Mouse (Mus musculus): ENCODE results near the gene Sppl2b.

DNA sequence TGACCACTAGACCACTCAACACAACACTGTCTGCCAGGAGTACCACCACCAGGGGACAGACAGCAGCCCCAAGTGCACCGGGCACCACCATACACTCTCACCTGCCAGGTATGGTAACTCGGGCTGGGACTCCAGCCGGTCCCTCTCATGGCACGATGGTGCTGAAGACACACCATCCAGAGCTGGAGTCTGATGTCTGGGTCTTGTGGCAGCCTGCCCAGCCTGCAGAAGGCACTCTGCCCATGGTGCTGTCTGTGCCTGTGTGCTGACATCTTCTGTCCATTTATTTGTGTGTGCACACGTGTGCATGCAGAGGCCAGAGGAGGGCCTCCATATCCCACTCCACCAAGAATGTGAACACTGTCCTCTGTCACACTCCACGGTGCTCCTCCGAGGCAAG lies 40.0 kb downstream of the Sppl2b start:
- TF ChIP-seq HCFC1 (IDR thresholded peaks at IDR 0.05; ENCODE audit: low read depth, low read length) (no peak), E2F4 (IDR thresholded peaks at IDR 0.05; ENCODE audit: borderline replicate concordance, low read depth, low read length) (no peak), KAT2A (conservative IDR thresholded peaks at IDR 0.05; ENCODE audit: low read depth, low read length) (no peak), POLR2A (IDR thresholded peaks at IDR 0.05; ENCODE audit: control insufficient read depth in 1 of 2, insufficient read depth in 1 of 2, low read depth in 1 of 2, low read length in 2 of 2, poor library complexity in 1 of 2) (no peak), POLR2AphosphoS2 (IDR thresholded peaks at IDR 0.05; ENCODE audit: low read length) (no peak), USF2 (IDR thresholded peaks at IDR 0.05; ENCODE audit: borderline replicate concordance in 1 of 2, insufficient read depth in 1 of 2, low read depth in 1 of 2, low read length in 2 of 2) (no peak), UBTF (IDR thresholded peaks at IDR 0.05; ENCODE audit: borderline replicate concordance, insufficient read depth, low read depth, low read length) (no peak), GATA1 (IDR thresholded peaks at IDR 0.05; ENCODE audit: low read depth, low read length) (no peak)

All from MEL (cell line).